Mouse (Mus musculus) kidney, postnatal 0 days (tissue): ENCODE measurements around the gene Plpp3. TPM values are rescaled to one million over a fixed set of nuclear protein-coding genes. Genes with fewer than 3 reads are reported as not detected.

Experiments used
- ATAC-seq: fragments of 200-750 bp; cut with Nextera tagmentation; replicated peaks from 2 replicates; pipeline ENCODE4 v1.8.0; 2017; ENCODE audit warnings: low read depth, moderate number of reproducible peaks, moderate TSS enrichment, moderate library complexity; ENCODE audit not compliant: low FRiP score
- DNase-seq: peaks from one replicate; pipeline ENCODE4 v3.0.0-alpha.2; 2016; ENCODE audit warnings: low spot score
- H3K27ac ChIP-seq: fragments of 300-500 bp; sonication (generic); 2 replicates; pipeline ENCODE4 v1.5.1; 2014; ENCODE audit warnings: mild to moderate bottlenecking
- H3K27me3 ChIP-seq: fragments of 300-500 bp; sonication (generic); 2 replicates; pipeline ENCODE4 v1.6.1; 2014; ENCODE audit warnings: low read length, mixed read lengths; ENCODE audit not compliant: insufficient read depth
- H3K36me3 ChIP-seq: fragments of 300-500 bp; sonication (generic); 2 replicates; pipeline ENCODE4 v1.6.1; 2014; ENCODE audit warnings: low read length, mixed read lengths; ENCODE audit not compliant: insufficient read depth
- H3K4me1 ChIP-seq: fragments of 300-500 bp; sonication (generic); replicated peaks from 2 replicates; pipeline ENCODE4 v1.6.1; 2014; ENCODE audit warnings: antibody characterized with exemption, low read length, mixed read lengths; ENCODE audit not compliant: insufficient read depth
- H3K4me2 ChIP-seq: fragments of 300-500 bp; sonication (generic); 2 replicates; pipeline ENCODE4 v1.6.1; 2014; ENCODE audit warnings: mild to moderate bottlenecking, low read length, moderate library complexity, mixed read lengths
- H3K4me3 ChIP-seq: fragments of 300-500 bp; sonication (generic); replicated peaks from 2 replicates; pipeline ENCODE4 v1.5.1; 2014; ENCODE audit warnings: low read depth, low read length
- H3K9ac ChIP-seq: fragments of 300-500 bp; sonication (generic); 2 replicates; pipeline ENCODE4 v1.6.1; 2014; ENCODE audit warnings: low read depth, low read length
- H3K9me3 ChIP-seq: fragments of 300-500 bp; sonication (generic); replicated peaks from 2 replicates; pipeline ENCODE4 v1.6.1; 2016; ENCODE audit warnings: low read length, inconsistent platforms, mixed read lengths
- CTCF ChIP-seq: IDR thresholded peaks from 2 replicates; pipeline ENCODE4 v1.5.1; 2016; ENCODE audit warnings: antibody characterized with exemption, low read depth, mild to moderate bottlenecking, moderate library complexity
- WGBS: fragments of 180-500 bp; shearing (Covaris S2); extraction: QIAGEN DNeasy Blood & Tissue Kit; methylation state at CpG from one replicate; pipeline ENCODE4 v1.1.7; 2014; 5-methylcytosine and 5-hydroxymethylcytosine counted together
- polyA plus RNA-seq: library from polyadenylated mRNA; unstranded; fragments of >200 nt; fragmentation: Nextera tagmentation; extraction: Ambion mirVana; gene quantifications from 2 replicates; pipeline ENCODE4 v1.2.1, GENCODE M21; 2015

Plpp3 gene
- polyA plus RNA-seq, 1 experiment from 2014 or later: 77.4 TPM

GRCm38 (mm10) chr4:105110684-105111035, 46.5 kb upstream of the Plpp3 start:
- Histone ChIP-seq H3K9ac (no peak overlapping the region), H3K4me3 (no peak overlapping the region), H3K36me3 (no peaks in the 10 kb centered on the region), H3K4me2 (peak overlapping the region; percentile 95; the same call in 1 of the 2 replicates), H3K27me3 (no peaks in the 10 kb centered on the region), H3K27ac (no peak overlapping the region), H3K4me1 (no peaks in the 10 kb centered on the region), H3K9me3 (no peaks in the 10 kb centered on the region)
- DNase-seq (no peak), ATAC-seq (no peak)
- WGBS: 69% methylated on average over 4 of the region's 4 CpGs
- no peak for TF ChIP-seq CTCF

GRCm38 (mm10) chr4:105111770-105112169, 45.4 kb upstream of the Plpp3 start:
- no peak overlapping the region for H3K4me3 ChIP-seq
- H3K9me3 ChIP-seq: no peaks in the 10 kb centered on the region
- ATAC-seq (no peak), DNase-seq (no peak)
- H3K27me3 ChIP-seq: no peaks in the 10 kb centered on the region
- H3K4me1 ChIP-seq: no peaks in the 10 kb centered on the region
- 75% methylated on average over 11 of the region's 11 CpGs for WGBS
- TF ChIP-seq CTCF: no peak
- no peak overlapping the region for H3K27ac ChIP-seq
- no peaks in the 10 kb centered on the region for H3K36me3 ChIP-seq
- H3K4me2 ChIP-seq: no peak overlapping the region
- no peak overlapping the region for H3K9ac ChIP-seq

GRCm38 (mm10) chr4:105113042-105113441, 44.1 kb upstream of the Plpp3 start:
- H3K4me2 ChIP-seq: no peak overlapping the region
- no peaks in the 10 kb centered on the region for H3K9me3 ChIP-seq
- WGBS: 75% methylated on average over 5 of the region's 5 CpGs
- no peak overlapping the region for H3K4me3 ChIP-seq
- no peaks in the 10 kb centered on the region for H3K27me3 ChIP-seq
- no peak overlapping the region for H3K9ac ChIP-seq
- H3K27ac ChIP-seq: no peak overlapping the region
- no peak for TF ChIP-seq CTCF
- DNase-seq (no peak), ATAC-seq (no peak)
- no peaks in the 10 kb centered on the region for H3K4me1 ChIP-seq
- H3K36me3 ChIP-seq: no peaks in the 10 kb centered on the region

- H3K9ac ChIP-seq: no peak overlapping the region
- H3K27me3 ChIP-seq: no peaks in the 10 kb centered on the region
- no peak overlapping the region for H3K27ac ChIP-seq
- H3K4me2 ChIP-seq: no peak overlapping the region
- no peak for TF ChIP-seq CTCF
- no peaks in the 10 kb centered on the region for H3K36me3 ChIP-seq
- WGBS: 80% methylated on average over 3 of the region's 3 CpGs
- no peak overlapping the region for H3K4me3 ChIP-seq
- DNase-seq: no peak
- no peaks in the 10 kb centered on the region for H3K4me1 ChIP-seq
- H3K9me3 ChIP-seq: no peaks in the 10 kb centered on the region
- ATAC-seq: no peak
Measured at GRCm38 (mm10) chr4:105113468-105113867, 43.7 kb upstream of the Plpp3 start.

- Histone ChIP-seq H3K9me3 (no peaks in the 10 kb centered on the region), H3K36me3 (no peaks in the 10 kb centered on the region), H3K4me3 (no peak overlapping the region), H3K4me1 (no peaks in the 10 kb centered on the region), H3K4me2 (no peak overlapping the region), H3K9ac (no peak overlapping the region), H3K27ac (no peak overlapping the region), H3K27me3 (no peaks in the 10 kb centered on the region)
- DNase-seq: no peak
- no peak for TF ChIP-seq CTCF
- WGBS: 72% methylated on average over 6 of the region's 6 CpGs
- no peak for ATAC-seq
Measured at GRCm38 (mm10) chr4:105121081-105121480, 36.1 kb upstream of the Plpp3 start.

GRCm38 (mm10) chr4:105122429-105122828, 34.7 kb upstream of the Plpp3 start:
- no peaks in the 10 kb centered on the region for H3K9me3 ChIP-seq
- no peak overlapping the region for H3K4me3 ChIP-seq
- H3K4me1 ChIP-seq: no peaks in the 10 kb centered on the region
- DNase-seq (peak; percentile 76), ATAC-seq (no peak)
- H3K36me3 ChIP-seq: no peaks in the 10 kb centered on the region
- TF ChIP-seq CTCF: peak; percentile 71
- 42% methylated on average over 8 of the region's 8 CpGs for WGBS
- H3K27ac ChIP-seq: no peak overlapping the region
- no peaks in the 10 kb centered on the region for H3K27me3 ChIP-seq
- H3K9ac ChIP-seq: no peak overlapping the region
- no peak overlapping the region for H3K4me2 ChIP-seq

GRCm38 (mm10) chr4:105129212-105129611, 27.9 kb upstream of the Plpp3 start:
- ATAC-seq: no peak
- Histone ChIP-seq H3K36me3 (no peaks in the 10 kb centered on the region), H3K27me3 (no peaks in the 10 kb centered on the region), H3K4me2 (no peak overlapping the region), H3K4me3 (no peak overlapping the region), H3K9me3 (no peaks in the 10 kb centered on the region), H3K27ac (no peak overlapping the region), H3K9ac (no peak overlapping the region), H3K4me1 (no peaks in the 10 kb centered on the region)
- TF ChIP-seq CTCF: no peak
- WGBS: 41% methylated on average over 7 of the region's 7 CpGs
- no peak for DNase-seq
